Mouse (Mus musculus) lung, postnatal 0 days (tissue): ENCODE measurements around the gene Ror2. TPM values are rescaled to one million over a fixed set of nuclear protein-coding genes. Genes with fewer than 3 reads are reported as not detected.

Experiments used
- ATAC-seq: fragments of 200-750 bp; cut with Nextera tagmentation; 2 replicates; pipeline ENCODE4 v1.8.0; 2017; ENCODE audit warnings: moderate library complexity
- DNase-seq: peaks from one replicate; pipeline ENCODE4 v3.0.0-alpha.2; 2016; ENCODE audit warnings: low spot score
- H3K27ac ChIP-seq: fragments of 300-500 bp; sonication (generic); 2 replicates; pipeline ENCODE4 v1.5.1; 2014; ENCODE audit warnings: antibody characterized with exemption, mild to moderate bottlenecking, low read length, mixed read lengths
- H3K27me3 ChIP-seq: fragments of 300-500 bp; sonication (generic); replicated peaks from 2 replicates; pipeline ENCODE4 v1.6.1; 2014; ENCODE audit warnings: low read length, mixed read lengths; ENCODE audit not compliant: insufficient read depth
- H3K36me3 ChIP-seq: fragments of 300-500 bp; sonication (generic); 2 replicates; pipeline ENCODE4 v1.6.1; 2014; ENCODE audit warnings: low read length, mixed read lengths; ENCODE audit not compliant: insufficient read depth
- H3K4me1 ChIP-seq: fragments of 300-500 bp; sonication (generic); 2 replicates; pipeline ENCODE4 v1.6.1; 2014; ENCODE audit warnings: antibody characterized with exemption, low read depth, low read length, mixed read lengths; ENCODE audit not compliant: insufficient read depth
- H3K4me2 ChIP-seq: fragments of 300-500 bp; sonication (generic); replicated peaks from 2 replicates; pipeline ENCODE4 v1.6.1; 2014; ENCODE audit warnings: low read depth, mild to moderate bottlenecking, low read length, moderate library complexity, mixed read lengths
- H3K4me3 ChIP-seq: fragments of 300-500 bp; sonication (generic); 2 replicates; pipeline ENCODE4 v1.5.1; 2014; ENCODE audit warnings: low read depth, low read length
- H3K9ac ChIP-seq: fragments of 300-500 bp; sonication (generic); replicated peaks from 2 replicates; pipeline ENCODE4 v1.6.1; 2014; ENCODE audit warnings: low read depth, mild to moderate bottlenecking
- H3K9me3 ChIP-seq: fragments of 300-500 bp; sonication (generic); 2 replicates; pipeline ENCODE4 v1.6.1; 2016; ENCODE audit warnings: low read length, mixed read lengths
- CTCF ChIP-seq: IDR thresholded peaks from 2 replicates; pipeline ENCODE4 v1.5.1; 2016; ENCODE audit warnings: antibody characterized with exemption, mild to moderate bottlenecking
- EP300 ChIP-seq: IDR thresholded peaks from 2 replicates; pipeline ENCODE4 v1.6.1; 2016; ENCODE audit warnings: antibody characterized with exemption, mild to moderate bottlenecking, control low read depth
- WGBS: fragments of 180-500 bp; shearing (Covaris S2); extraction: QIAGEN DNeasy Blood & Tissue Kit; methylation state at CpG from one replicate; pipeline ENCODE4 v1.1.7; 2014; 5-methylcytosine and 5-hydroxymethylcytosine counted together
- polyA plus RNA-seq: library from polyadenylated mRNA; unstranded; fragments of >200 nt; fragmentation: Nextera tagmentation; extraction: Ambion mirVana; gene quantifications from 2 replicates; pipeline ENCODE4 v1.2.1, GENCODE M21; 2015

Ror2 gene
- polyA plus RNA-seq, 1 experiment from 2014 or later: 5.3 TPM

DNA sequence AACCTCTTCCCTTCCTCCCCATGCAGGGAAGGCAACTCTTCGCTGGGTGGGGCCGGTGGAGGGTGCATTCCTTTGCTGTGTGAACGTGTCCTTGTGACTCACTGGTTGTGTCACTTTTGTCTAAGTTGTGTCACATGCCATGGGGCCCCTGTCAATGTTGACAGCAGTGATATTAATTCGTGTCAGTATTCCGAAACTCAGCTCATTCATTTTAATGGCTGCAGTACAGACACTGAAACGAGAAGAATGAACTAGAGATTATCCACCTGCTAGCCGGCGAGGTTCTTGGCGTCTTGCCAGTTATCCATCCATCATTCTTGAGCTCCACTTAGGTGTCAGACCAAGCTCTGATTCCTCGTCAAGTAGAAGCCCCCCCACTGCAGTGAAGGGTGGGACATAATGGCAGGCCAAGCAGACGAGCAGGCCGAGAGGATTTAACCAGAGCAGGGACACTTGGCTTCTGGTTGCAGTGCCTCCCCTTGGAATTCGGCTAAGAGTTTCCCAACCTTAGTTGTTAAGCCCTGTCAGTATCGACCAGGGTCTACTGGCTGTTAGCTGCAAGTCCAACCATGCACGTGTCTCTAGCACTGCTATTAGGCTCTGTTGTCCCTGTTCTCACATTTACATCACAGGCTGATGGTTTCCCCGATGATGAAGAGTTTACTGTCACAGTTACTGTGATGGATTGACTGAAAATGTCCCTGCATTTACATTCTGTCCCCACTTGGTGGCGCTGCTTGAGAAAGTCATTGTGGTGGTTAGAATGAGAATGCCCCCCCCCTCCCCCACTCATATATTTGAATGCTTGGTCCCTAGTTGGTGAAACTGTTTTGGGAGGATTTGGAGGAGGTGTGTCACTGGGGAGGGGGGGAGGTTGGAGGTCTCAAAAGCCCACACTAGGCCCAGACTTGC lies 185.9 kb downstream of the Ror2 start:
- ATAC-seq (peak; percentile 63), DNase-seq (peak; percentile 62)
- Histone ChIP-seq H3K27ac (no peak overlapping the region), H3K4me1 (no peaks in the 10 kb centered on the region), H3K4me2 (no peak overlapping the region), H3K9me3 (no peaks in the 10 kb centered on the region), H3K9ac (no peak overlapping the region), H3K4me3 (no peak overlapping the region), H3K36me3 (no peaks in the 10 kb centered on the region), H3K27me3 (no peaks in the 10 kb centered on the region)
- TF ChIP-seq EP300 (no peak; the same call in 1 of the 2 replicates), CTCF (peak; percentile 64)
- WGBS: 13% methylated on average over 17 of the region's 17 CpGs

DNA sequence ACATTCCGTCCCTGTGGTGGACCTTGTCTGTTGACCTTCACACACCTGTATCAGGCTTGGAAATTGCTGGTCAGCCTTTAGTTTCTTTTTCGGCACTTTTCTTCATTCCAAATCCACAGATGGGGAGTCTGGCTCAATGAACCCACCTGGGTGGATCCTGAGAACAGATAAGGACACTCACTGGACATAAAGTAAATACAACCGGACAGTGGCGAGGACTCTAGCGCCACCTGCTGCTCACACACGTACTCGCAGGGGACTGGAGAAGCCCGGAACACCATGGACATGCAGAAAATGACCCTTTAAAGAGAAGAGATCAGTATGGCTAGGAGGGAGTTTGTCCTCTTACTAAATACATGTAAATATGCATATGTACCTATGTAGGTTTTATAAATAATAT lies 189.3 kb downstream of the Ror2 start:
- Histone ChIP-seq H3K4me1 (no peaks in the 10 kb centered on the region), H3K9me3 (no peaks in the 10 kb centered on the region), H3K9ac (no peak overlapping the region), H3K4me3 (no peak overlapping the region), H3K4me2 (no peak overlapping the region), H3K27me3 (no peaks in the 10 kb centered on the region), H3K36me3 (no peaks in the 10 kb centered on the region), H3K27ac (no peak overlapping the region)
- DNase-seq: peak; percentile 67
- peak; percentile 38 for ATAC-seq
- TF ChIP-seq CTCF: peak; percentile 95
- no peak for TF ChIP-seq EP300
- 13% methylated on average over 8 of the region's 8 CpGs for WGBS

DNA sequence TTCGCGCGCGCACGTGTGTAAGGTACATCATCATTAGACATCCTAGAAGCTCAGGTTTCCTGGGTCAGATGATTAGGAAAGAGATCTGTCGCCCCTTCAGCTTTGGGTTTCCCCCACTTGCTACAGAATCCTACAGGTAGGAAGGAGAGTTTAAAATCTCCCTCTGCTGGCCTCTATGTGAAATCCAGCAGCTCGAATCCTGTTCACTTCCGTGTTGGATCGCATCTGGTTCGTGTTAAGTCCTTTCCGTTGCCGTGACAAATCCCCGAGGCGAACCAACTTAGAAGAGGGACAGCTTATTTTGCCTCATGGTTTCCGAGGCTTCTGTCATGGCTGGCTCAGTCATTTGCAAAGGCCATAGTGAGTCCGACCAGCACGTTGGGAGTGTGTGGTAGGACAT lies 190.7 kb downstream of the Ror2 start:
- WGBS: 73% methylated on average over 17 of the region's 17 CpGs
- no peak for TF ChIP-seq EP300
- TF ChIP-seq CTCF: peak; percentile 49
- Histone ChIP-seq H3K4me3 (no peak overlapping the region), H3K4me1 (no peaks in the 10 kb centered on the region), H3K27ac (no peak overlapping the region), H3K27me3 (no peaks in the 10 kb centered on the region), H3K36me3 (no peaks in the 10 kb centered on the region), H3K9ac (no peak overlapping the region), H3K9me3 (no peaks in the 10 kb centered on the region), H3K4me2 (no peak overlapping the region)
- ATAC-seq (no peak), DNase-seq (no peak)

DNA sequence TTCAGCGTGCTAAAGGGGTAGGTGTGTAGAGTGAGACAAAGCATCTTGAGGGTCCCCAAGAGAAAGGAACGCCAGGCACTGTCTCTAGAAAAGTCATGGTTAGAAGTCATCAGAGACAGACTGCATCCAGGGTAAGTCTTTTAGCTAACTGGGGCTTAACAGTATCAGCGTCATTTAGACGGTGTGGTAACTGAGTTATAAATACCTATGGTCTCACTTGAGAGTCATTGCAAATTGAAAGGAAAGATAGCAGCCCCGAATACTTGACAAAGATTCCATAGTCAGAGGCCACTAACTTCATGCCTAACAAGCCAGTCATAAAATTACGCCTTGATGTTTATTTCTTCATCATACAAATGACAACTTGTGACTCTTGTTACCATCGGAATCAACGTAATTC lies 191.3 kb downstream of the Ror2 start:
- Histone ChIP-seq H3K9ac (no peak overlapping the region), H3K4me1 (no peaks in the 10 kb centered on the region), H3K36me3 (no peaks in the 10 kb centered on the region), H3K4me2 (no peak overlapping the region), H3K27me3 (no peaks in the 10 kb centered on the region), H3K4me3 (no peak overlapping the region), H3K9me3 (no peaks in the 10 kb centered on the region), H3K27ac (no peak overlapping the region)
- TF ChIP-seq EP300 (no peak), CTCF (no peak)
- ATAC-seq: no peak
- DNase-seq: no peak
- WGBS: 79% methylated on average over 8 of the region's 8 CpGs

DNA sequence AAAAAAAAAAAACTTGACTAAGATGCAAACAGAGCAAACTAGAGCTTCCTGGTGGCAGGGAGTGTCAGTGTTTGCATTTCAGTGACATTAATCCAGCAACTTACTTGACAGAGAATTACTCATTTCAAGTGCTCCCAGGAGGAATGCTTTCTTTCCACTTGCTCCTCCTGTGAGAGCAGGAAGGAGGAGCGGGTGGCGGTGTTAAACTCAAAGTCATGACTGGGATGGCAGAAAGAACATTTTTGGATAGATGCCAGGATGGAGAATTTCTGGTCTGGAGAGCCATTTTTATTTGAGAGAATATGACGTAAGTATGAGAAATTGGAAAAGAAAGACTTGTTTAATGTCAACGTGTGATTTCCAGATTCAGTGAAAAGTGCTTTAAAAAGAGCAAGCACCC lies 192.5 kb downstream of the Ror2 start:
- no peaks in the 10 kb centered on the region for H3K9me3 ChIP-seq
- TF ChIP-seq CTCF: no peak
- TF ChIP-seq EP300: no peak
- H3K9ac ChIP-seq: no peak overlapping the region
- ATAC-seq (peak; percentile 56), DNase-seq (peak; percentile 76)
- H3K4me3 ChIP-seq: no peak overlapping the region
- H3K27ac ChIP-seq: no peak overlapping the region
- H3K36me3 ChIP-seq: no peaks in the 10 kb centered on the region
- no peaks in the 10 kb centered on the region for H3K27me3 ChIP-seq
- no peaks in the 10 kb centered on the region for H3K4me1 ChIP-seq
- H3K4me2 ChIP-seq: no peak overlapping the region
- 19% methylated on average over 4 of the region's 4 CpGs for WGBS

DNA sequence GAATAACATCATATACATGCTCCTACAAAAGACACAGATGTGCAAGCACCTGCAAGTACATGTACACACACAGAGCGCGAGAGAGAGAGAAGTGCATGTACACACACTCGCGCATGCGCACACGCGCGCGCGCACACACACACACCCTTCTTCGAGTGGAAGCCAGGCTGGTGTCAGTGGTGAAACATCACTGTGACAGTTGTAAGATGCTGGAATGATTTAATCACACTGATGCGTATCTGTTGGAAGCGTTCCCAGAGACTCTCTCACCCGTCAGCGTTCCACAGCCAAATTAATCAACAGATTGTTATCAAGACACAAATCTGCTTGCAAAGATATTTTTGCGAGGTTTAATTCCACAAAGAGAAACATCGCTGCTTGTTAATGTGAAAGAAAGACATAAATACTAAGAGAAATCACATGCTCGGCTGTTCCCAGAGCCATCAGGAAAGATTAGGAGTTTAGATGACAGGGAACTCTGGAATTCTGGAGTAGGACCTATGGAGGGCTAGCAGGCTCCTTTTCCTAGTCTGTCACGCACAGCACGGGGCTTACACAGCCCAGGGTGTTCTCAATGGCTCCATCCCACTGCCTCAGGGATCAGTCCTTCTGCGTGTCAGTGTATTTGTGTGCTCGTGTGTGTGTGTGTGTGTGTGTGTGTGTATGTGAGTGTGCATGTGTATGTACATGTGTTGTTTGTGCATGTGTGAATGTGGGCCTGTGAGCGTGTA lies 199.2 kb downstream of the Ror2 start:
- DNase-seq (no peak), ATAC-seq (no peak)
- TF ChIP-seq CTCF: no peak
- TF ChIP-seq EP300: no peak
- Histone ChIP-seq H3K4me1 (no peaks in the 10 kb centered on the region), H3K9me3 (no peaks in the 10 kb centered on the region), H3K4me3 (no peak overlapping the region), H3K4me2 (no peak overlapping the region), H3K27ac (no peak overlapping the region), H3K27me3 (no peaks in the 10 kb centered on the region), H3K36me3 (no peaks in the 10 kb centered on the region), H3K9ac (no peak overlapping the region)
- WGBS: 69% methylated on average over 23 of the region's 23 CpGs
